Mouse (Mus musculus) forebrain, embryonic 12.5 days (tissue): ENCODE measurements around the gene 2510002D24Rik. TPM values are rescaled to one million over a fixed set of nuclear protein-coding genes. Genes with fewer than 3 reads are reported as not detected.
"Not testable (repeated sequence)": the region's sequence is repeated elsewhere in the genome, so short reads cannot be mapped to it uniquely, and the experiment has no call there.

Source experiments
- ATAC-seq: fragments of 200-750 bp; cut with Nextera tagmentation; 2 replicates; pipeline ENCODE4 v1.8.0; 2017; ENCODE audit warnings: moderate TSS enrichment; ENCODE audit not compliant: low FRiP score
- H3K27ac ChIP-seq: fragments of 300-500 bp; sonication (generic); 2 replicates; pipeline ENCODE4 v1.5.1; 2016; ENCODE audit warnings: mild to moderate bottlenecking
- H3K27me3 ChIP-seq: fragments of 300-500 bp; sonication (generic); 2 replicates; pipeline ENCODE4 v1.6.1; 2016; ENCODE audit warnings: mild to moderate bottlenecking
- H3K36me3 ChIP-seq: fragments of 300-500 bp; sonication (generic); replicated peaks from 2 replicates; pipeline ENCODE4 v1.6.1; 2016; ENCODE audit warnings: mild to moderate bottlenecking
- H3K4me1 ChIP-seq: fragments of 300-500 bp; sonication (generic); 2 replicates; pipeline ENCODE4 v1.6.1; 2016
- H3K4me2 ChIP-seq: fragments of 300-500 bp; sonication (generic); 2 replicates; pipeline ENCODE4 v1.6.1; 2016; ENCODE audit warnings: mild to moderate bottlenecking, moderate library complexity
- H3K4me3 ChIP-seq: fragments of 300-500 bp; sonication (generic); replicated peaks from 2 replicates; pipeline ENCODE4 v1.5.1; 2016; ENCODE audit warnings: mild to moderate bottlenecking
- H3K9ac ChIP-seq: fragments of 300-500 bp; sonication (generic); 2 replicates; pipeline ENCODE4 v1.6.1; 2016; ENCODE audit warnings: mild to moderate bottlenecking
- H3K9me3 ChIP-seq: fragments of 300-500 bp; sonication (generic); 2 replicates; pipeline ENCODE4 v1.6.1; 2016
- WGBS: fragments of 180-500 bp; shearing (Covaris S2); methylation state at CpG from one replicate; pipeline ENCODE4 v1.1.7; 2016; 5-methylcytosine and 5-hydroxymethylcytosine counted together
- polyA plus RNA-seq: library from polyadenylated mRNA; unstranded; fragments of >200 nt; fragmentation: Nextera tagmentation; extraction: Ambion mirVana; gene quantifications from 2 replicates; pipeline ENCODE4 v1.2.1, GENCODE M21; 2016

2510002D24Rik gene
- polyA plus RNA-seq, 1 experiment from 2014 or later = 28.7 TPM

GRCm38 (mm10) chr16:18812385-18812910, 23.9 kb upstream of the 2510002D24Rik start:
- Histone ChIP-seq H3K27me3 (no peaks in the 10 kb centered on the region), H3K4me1 (peaks cover 21% of the 10 kb centered on the region), H3K4me2 (peak overlapping the region; percentile 74), H3K9ac (peak overlapping the region; percentile 80), H3K9me3 (no peaks in the 10 kb centered on the region), H3K36me3 (peaks cover 46% of the 10 kb centered on the region), H3K27ac (peak overlapping the region; percentile 72; the same call in 1 of the 2 replicates), H3K4me3 (peak overlapping the region; percentile 82)
- WGBS = 2% methylated on average over 31 of the region's 31 CpGs
- peak; percentile 47 for ATAC-seq

- no peaks in the 10 kb centered on the region for H3K27me3 ChIP-seq
- no peak overlapping the region for H3K4me2 ChIP-seq
- no peaks in the 10 kb centered on the region for H3K4me1 ChIP-seq
- H3K9ac ChIP-seq = no peak overlapping the region
- H3K27ac ChIP-seq = no peak overlapping the region
- no peak overlapping the region for H3K4me3 ChIP-seq
- H3K36me3 ChIP-seq = peaks cover 98% of the 10 kb centered on the region
- H3K9me3 ChIP-seq = no peaks in the 10 kb centered on the region
- ATAC-seq = no peak
- WGBS = 79% methylated on average over 1 of the region's 1 CpGs
These were observed 14.0 kb upstream of the 2510002D24Rik start for GRCm38 (mm10) chr16:18822356-18822755.

DNA sequence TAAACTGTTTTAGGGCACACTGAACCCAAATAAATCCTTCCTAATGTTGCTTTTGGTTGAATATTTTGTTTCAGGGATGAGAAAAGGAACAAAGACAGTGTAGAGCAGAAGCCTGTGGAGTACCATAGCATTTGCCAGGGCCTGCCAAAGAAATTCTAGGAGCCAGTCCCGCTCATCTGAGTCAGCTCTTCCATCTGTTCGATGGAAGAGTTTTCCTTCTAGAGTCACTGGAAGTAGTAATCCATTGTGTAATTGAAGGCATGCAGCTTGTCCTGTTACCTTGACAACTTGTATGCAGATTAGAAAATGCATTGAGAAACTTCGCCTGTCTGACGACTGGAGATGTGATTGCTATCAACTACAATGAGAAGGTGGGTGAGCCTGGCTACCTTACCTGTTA, 13.5 kb upstream of the 2510002D24Rik start:
- ATAC-seq = no peak
- Histone ChIP-seq H3K4me3 (no peak overlapping the region), H3K36me3 (peaks cover 98% of the 10 kb centered on the region), H3K9me3 (no peaks in the 10 kb centered on the region), H3K4me1 (no peaks in the 10 kb centered on the region), H3K27me3 (no peaks in the 10 kb centered on the region), H3K4me2 (no peak overlapping the region), H3K9ac (no peak overlapping the region), H3K27ac (no peak overlapping the region)
- WGBS = 79% methylated on average over 4 of the region's 4 CpGs

DNA sequence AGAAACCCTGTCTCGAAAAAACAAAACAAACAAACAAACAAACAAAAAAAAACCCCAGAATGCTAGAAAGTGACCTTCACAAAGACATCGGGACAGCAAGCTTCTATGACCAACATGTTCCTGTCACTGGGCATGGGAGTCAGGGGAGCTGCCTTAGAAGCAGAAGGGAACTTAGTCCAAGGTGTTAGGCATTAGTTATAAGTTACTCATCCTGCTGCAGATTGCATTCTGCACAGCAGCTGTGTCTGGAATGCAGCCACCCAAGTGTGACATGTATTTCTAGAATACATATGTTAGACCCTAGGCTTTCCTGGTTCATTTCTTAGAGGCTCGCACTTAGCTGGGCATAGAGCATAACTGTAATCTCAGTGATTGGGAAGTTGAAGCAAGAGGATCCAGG, 7.7 kb upstream of the 2510002D24Rik start:
- ATAC-seq = no peak
- no peaks in the 10 kb centered on the region for H3K27me3 ChIP-seq
- H3K9ac ChIP-seq = no peak overlapping the region
- WGBS = 97% methylated on average over 3 of the region's 3 CpGs
- peaks cover 86% of the 10 kb centered on the region for H3K36me3 ChIP-seq
- H3K9me3 ChIP-seq = no peaks in the 10 kb centered on the region
- H3K4me2 ChIP-seq = no peak overlapping the region
- H3K4me3 ChIP-seq = no peak overlapping the region
- no peak overlapping the region for H3K27ac ChIP-seq
- H3K4me1 ChIP-seq = no peaks in the 10 kb centered on the region

GRCm38 (mm10) chr16:18829102-18829501, 7.3 kb upstream of the 2510002D24Rik start:
- Histone ChIP-seq H3K36me3 (peaks cover 86% of the 10 kb centered on the region), H3K4me3 (no peak overlapping the region), H3K4me2 (no peak overlapping the region), H3K27me3 (no peaks in the 10 kb centered on the region), H3K9ac (no peak overlapping the region), H3K27ac (no peak overlapping the region), H3K9me3 (no peaks in the 10 kb centered on the region), H3K4me1 (no peaks in the 10 kb centered on the region)
- ATAC-seq = no peak
- WGBS = 97% methylated on average over 6 of the region's 6 CpGs

DNA sequence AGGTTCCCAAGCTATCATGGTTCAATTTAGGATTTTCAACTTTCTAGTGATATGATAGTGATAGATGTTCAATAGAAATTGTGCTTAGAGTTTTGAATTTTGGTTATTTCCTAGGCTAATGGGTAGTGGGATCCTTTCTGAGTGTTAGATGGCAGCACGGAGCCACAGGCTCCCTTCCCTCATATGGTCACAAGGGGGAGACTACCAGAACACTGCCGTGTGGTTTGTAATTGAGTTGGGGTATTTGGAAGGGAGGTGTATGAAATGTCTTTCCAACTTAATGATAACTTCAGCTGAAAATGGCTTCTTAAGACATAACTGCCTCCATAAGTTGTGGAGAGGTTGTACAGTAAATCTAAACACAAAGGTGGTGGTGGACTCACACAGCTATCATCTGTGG, 2.9 kb upstream of the 2510002D24Rik start:
- ATAC-seq = no peak
- H3K4me1 ChIP-seq = peaks cover 6% of the 10 kb centered on the region
- H3K9me3 ChIP-seq = no peaks in the 10 kb centered on the region
- peaks cover 57% of the 10 kb centered on the region for H3K36me3 ChIP-seq
- H3K9ac ChIP-seq = no peak overlapping the region
- WGBS = 80% methylated on average over 2 of the region's 2 CpGs
- no peak overlapping the region for H3K27ac ChIP-seq
- no peak overlapping the region for H3K4me3 ChIP-seq
- no peaks in the 10 kb centered on the region for H3K27me3 ChIP-seq
- no peak overlapping the region for H3K4me2 ChIP-seq

GRCm38 (mm10) chr16:18836073-18836467, 308 bp upstream of the 2510002D24Rik start:
- Histone ChIP-seq H3K4me2 (peak overlapping the region; percentile 61), H3K27ac (no peak overlapping the region), H3K9me3 (no peaks in the 10 kb centered on the region), H3K36me3 (peaks cover 37% of the 10 kb centered on the region), H3K4me3 (peak overlapping the region; percentile 85), H3K27me3 (no peaks in the 10 kb centered on the region), H3K9ac (peak overlapping the region; percentile 79), H3K4me1 (peaks cover 6% of the 10 kb centered on the region)
- WGBS = 35% methylated on average over 3 of the region's 3 CpGs
- ATAC-seq = peak; percentile 39; the same call in 1 of the 2 replicates

GRCm38 (mm10) chr16:18838346-18838745, 2.0 kb downstream of the 2510002D24Rik start:
- Histone ChIP-seq H3K4me2 (no peak overlapping the region), H3K4me1 (peaks cover 6% of the 10 kb centered on the region), H3K27ac (no peak overlapping the region), H3K27me3 (no peaks in the 10 kb centered on the region), H3K4me3 (no peak overlapping the region), H3K36me3 (peaks cover 25% of the 10 kb centered on the region), H3K9me3 (no peaks in the 10 kb centered on the region), H3K9ac (no peak overlapping the region)
- 95% methylated on average over 4 of the region's 4 CpGs for WGBS
- ATAC-seq = no peak

DNA sequence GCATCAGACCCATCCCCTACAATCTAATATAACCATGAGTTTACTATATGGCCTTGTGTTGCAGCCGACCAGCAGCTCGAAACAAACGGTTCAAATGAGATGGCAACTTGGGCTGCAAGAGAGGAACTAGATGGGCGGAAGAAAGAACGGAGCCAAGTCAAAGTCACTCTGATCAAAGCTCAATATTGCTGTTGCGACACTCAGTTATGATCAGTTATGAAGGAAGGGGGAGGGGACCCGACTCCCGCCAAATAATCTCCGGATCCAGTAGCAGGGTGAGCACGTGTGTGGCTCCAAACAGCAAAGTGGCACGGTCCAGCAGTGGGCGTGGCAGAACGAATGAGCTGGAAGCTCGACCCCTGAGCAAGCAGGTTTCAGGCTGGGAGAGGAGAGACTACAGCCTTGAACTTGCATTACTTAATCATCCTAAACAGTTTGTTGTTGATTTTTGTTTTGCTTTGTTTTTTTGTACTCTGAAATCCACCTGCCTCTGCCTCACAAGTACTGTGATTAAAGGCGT, 10.0 kb downstream of the 2510002D24Rik start:
- no peak overlapping the region for H3K4me3 ChIP-seq
- H3K36me3 ChIP-seq = no peaks in the 10 kb centered on the region
- ATAC-seq = no peak
- no peaks in the 10 kb centered on the region for H3K9me3 ChIP-seq
- no peaks in the 10 kb centered on the region for H3K4me1 ChIP-seq
- H3K4me2 ChIP-seq = no peak overlapping the region
- no peaks in the 10 kb centered on the region for H3K27me3 ChIP-seq
- WGBS = 88% methylated on average over 15 of the region's 15 CpGs
- H3K27ac ChIP-seq = no peak overlapping the region
- no peak overlapping the region for H3K9ac ChIP-seq

GRCm38 (mm10) chr16:18849521-18850190, 13.3 kb downstream of the 2510002D24Rik start:
- H3K4me3 ChIP-seq, H3K9me3 ChIP-seq, H3K9ac ChIP-seq, H3K4me1 ChIP-seq, H3K4me2 ChIP-seq, H3K27ac ChIP-seq, H3K36me3 ChIP-seq, H3K27me3 ChIP-seq, ATAC-seq: not testable (repeated sequence)
- WGBS = 93% methylated on average over 15 of the region's 17 CpGs

- Histone ChIP-seq H3K4me3 (no peak overlapping the region), H3K4me2 (no peak overlapping the region), H3K9ac (no peak overlapping the region), H3K27me3 (no peaks in the 10 kb centered on the region), H3K9me3 (0 out of 2 replicates have a peak, but pooled peaks cover 3% of the 10 kb centered on the region), H3K27ac (no peak overlapping the region), H3K4me1 (no peaks in the 10 kb centered on the region), H3K36me3 (no peaks in the 10 kb centered on the region)
- no peak for ATAC-seq
These were observed 22.2 kb downstream of the 2510002D24Rik start for GRCm38 (mm10) chr16:18858551-18858950.

GRCm38 (mm10) chr16:18860186-18860585, 23.8 kb downstream of the 2510002D24Rik start:
- 79% methylated on average over 1 of the region's 1 CpGs for WGBS
- Histone ChIP-seq H3K27me3 (no peaks in the 10 kb centered on the region), H3K36me3 (no peaks in the 10 kb centered on the region), H3K9ac (no peak overlapping the region), H3K9me3 (0 out of 2 replicates have a peak, but pooled peaks cover 3% of the 10 kb centered on the region), H3K4me2 (no peak overlapping the region), H3K27ac (no peak overlapping the region), H3K4me3 (no peak overlapping the region), H3K4me1 (no peaks in the 10 kb centered on the region)
- ATAC-seq = no peak

DNA sequence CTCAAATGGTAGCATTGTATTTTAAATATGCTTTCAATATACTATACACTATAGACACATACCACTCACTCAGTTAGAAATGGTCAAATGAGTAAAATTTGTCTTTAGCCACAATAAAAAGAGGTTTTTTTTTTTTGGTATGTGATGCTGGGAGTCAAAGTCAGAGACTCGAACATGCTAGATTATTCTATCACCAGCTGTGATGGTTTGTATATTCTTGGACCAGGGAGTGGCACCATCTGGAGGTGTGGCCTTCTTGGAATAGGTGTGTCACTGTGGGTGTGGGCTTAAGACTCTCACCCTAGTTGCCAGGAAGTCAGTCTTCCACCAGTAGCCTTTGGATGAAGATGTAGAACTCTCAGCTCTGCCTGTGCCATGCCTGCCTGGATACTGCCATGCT, 34.1 kb downstream of the 2510002D24Rik start:
- 88% methylated on average over 1 of the region's 1 CpGs for WGBS
- peaks cover 37% of the 10 kb centered on the region for H3K36me3 ChIP-seq

More for the DNA sequence above, 34.1 kb downstream of the 2510002D24Rik start:
- not testable (repeated sequence) for H3K27me3 ChIP-seq, H3K4me1 ChIP-seq, H3K9me3 ChIP-seq, H3K27ac ChIP-seq, H3K4me2 ChIP-seq, H3K4me3 ChIP-seq, ATAC-seq, H3K9ac ChIP-seq
